11 mouse cellular contexts compared by ENCODE assay signal in the genomic region with DNA sequence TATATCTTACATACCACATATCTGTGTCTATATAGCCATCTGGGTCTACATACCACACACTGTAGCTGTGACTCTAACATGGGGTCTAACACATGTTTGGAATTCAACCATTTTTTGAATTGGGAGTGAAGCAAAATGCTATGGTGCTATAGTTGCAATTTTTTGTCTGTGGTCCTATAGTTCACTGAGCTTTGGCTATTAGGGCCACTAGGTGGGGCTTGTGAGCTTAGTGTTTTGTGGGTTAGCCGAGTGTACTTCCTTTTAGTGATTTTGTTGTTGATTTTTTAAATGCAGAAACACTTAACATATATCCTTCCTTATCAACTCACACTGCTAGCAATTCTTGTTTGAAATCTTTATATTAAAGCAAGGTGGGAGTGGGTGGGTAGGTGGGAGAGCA.
DNase-seq lines count a peak whose midpoint lies in the region; ATAC-seq and TF ChIP-seq lines count a peak whose summit lies in the region.
"Had no signal": no experiment of that assay in that cellular context is flagged by ENCODE, and none has a peak within 500 bp of the region (broad histone marks: within the 10 kb centered on the region; RNA-seq: fewer than 3 reads in every experiment).

No protein-coding gene starts in this region.

- H3K9me3 ChIP-seq in heart, postnatal 0 days (replicated peaks; ENCODE audit: control insufficient read depth, low read length), result no peaks in the 10 kb centered on the region
- H3K9me3 ChIP-seq in midbrain, embryonic 14.5 days (ENCODE audit: control insufficient read depth, low read length), result no peaks in the 10 kb centered on the region
- no peaks in the 10 kb centered on the region for H3K9me3 ChIP-seq in midbrain, embryonic 13.5 days
- no peaks in the 10 kb centered on the region for H3K9me3 ChIP-seq in embryonic facial prominence, embryonic 11.5 days (replicated peaks; ENCODE audit: control insufficient read depth, low read length)
- H3K9me3 ChIP-seq: embryonic facial prominence, embryonic 15.5 days; liver, embryonic 15.5 days had no signal

- no peak for DNase-seq in heart, postnatal 0 days (ENCODE audit: low spot score)
- DNase-seq in heart, adult 9 months (ENCODE audit: low spot score in 2 of 2), result no peak
- peak; percentile 79 for DNase-seq in midbrain, embryonic 14.5 days
- DNase-seq in embryonic facial prominence, embryonic 11.5 days (ENCODE audit: low spot score), result peak; percentile 74
- DNase-seq in retina, postnatal 1 day, result peak; percentile 45
- no peak for DNase-seq in ovary, postnatal 36 days (ENCODE audit: low spot score)
- no peak for DNase-seq in yolk sac, embryonic 10.5 days (ENCODE audit: low spot score)
- DNase-seq: heart, postnatal 4 days had no signal

- H3K36me3 ChIP-seq in heart, postnatal 0 days (replicated peaks; ENCODE audit: control insufficient read depth, insufficient read depth, low read length), result no peaks in the 10 kb centered on the region
- H3K36me3 ChIP-seq in midbrain, embryonic 14.5 days (ENCODE audit: control insufficient read depth, insufficient read depth, low read length), result no peaks in the 10 kb centered on the region
- no peaks in the 10 kb centered on the region for H3K36me3 ChIP-seq in midbrain, embryonic 13.5 days
- H3K36me3 ChIP-seq in embryonic facial prominence, embryonic 11.5 days (replicated peaks; ENCODE audit: control insufficient read depth, insufficient read depth, low read depth, low read length), result no peaks in the 10 kb centered on the region
- H3K36me3 ChIP-seq: embryonic facial prominence, embryonic 15.5 days; liver, embryonic 15.5 days had no signal

- no peak for TF ChIP-seq EP300 in heart, postnatal 0 days (IDR thresholded peaks at IDR 0.05; ENCODE audit: low read depth)

- no peak overlapping the region for H3K27ac ChIP-seq in heart, postnatal 0 days (ENCODE audit: low read depth)
- no peak overlapping the region for H3K27ac ChIP-seq in midbrain, embryonic 14.5 days (replicated peaks; ENCODE audit: low read depth, low read length)
- H3K27ac ChIP-seq in midbrain, embryonic 13.5 days, result no peak overlapping the region
- H3K27ac ChIP-seq in embryonic facial prominence, embryonic 11.5 days (replicated peaks; ENCODE audit: low read depth, low read length), result no peak overlapping the region
- H3K27ac ChIP-seq: embryonic facial prominence, embryonic 15.5 days; liver, embryonic 15.5 days had no signal

- TF ChIP-seq CTCF in heart, postnatal 0 days (IDR thresholded peaks at IDR 0.05; ENCODE audit: low read depth), result peak; percentile 32; the same call in 1 of the 2 replicates

- no peaks in the 10 kb centered on the region for H3K4me1 ChIP-seq in heart, postnatal 0 days (ENCODE audit: control insufficient read depth, insufficient read depth)
- H3K4me1 ChIP-seq in midbrain, embryonic 14.5 days (ENCODE audit: control insufficient read depth, insufficient read depth, low read length), result no peaks in the 10 kb centered on the region
- 0 out of 2 replicates have a peak, but pooled peaks cover 2% of the 10 kb centered on the region for H3K4me1 ChIP-seq in midbrain, embryonic 13.5 days (replicated peaks)
- H3K4me1 ChIP-seq in embryonic facial prominence, embryonic 11.5 days (ENCODE audit: control insufficient read depth, insufficient read depth, low read length), result no peaks in the 10 kb centered on the region
- H3K4me1 ChIP-seq: embryonic facial prominence, embryonic 15.5 days; liver, embryonic 15.5 days had no signal

- no peak overlapping the region for H3K4me3 ChIP-seq in heart, postnatal 0 days (ENCODE audit: low read depth, low read length)
- no peak overlapping the region for H3K4me3 ChIP-seq in midbrain, embryonic 14.5 days (replicated peaks; ENCODE audit: low read depth, low read length)
- no peak overlapping the region for H3K4me3 ChIP-seq in midbrain, embryonic 13.5 days (replicated peaks)
- H3K4me3 ChIP-seq in embryonic facial prominence, embryonic 11.5 days (ENCODE audit: low read depth, low read length), result no peak overlapping the region
- H3K4me3 ChIP-seq: embryonic facial prominence, embryonic 15.5 days; liver, embryonic 15.5 days had no signal

- H3K27me3 ChIP-seq in heart, postnatal 0 days (ENCODE audit: control insufficient read depth, insufficient read depth, low read length), result no peaks in the 10 kb centered on the region
- H3K27me3 ChIP-seq in midbrain, embryonic 14.5 days (ENCODE audit: control insufficient read depth, insufficient read depth, low read length), result no peaks in the 10 kb centered on the region
- no peaks in the 10 kb centered on the region for H3K27me3 ChIP-seq in midbrain, embryonic 13.5 days
- no peaks in the 10 kb centered on the region for H3K27me3 ChIP-seq in embryonic facial prominence, embryonic 11.5 days (ENCODE audit: control insufficient read depth, insufficient read depth, low read length)
- H3K27me3 ChIP-seq: embryonic facial prominence, embryonic 15.5 days; liver, embryonic 15.5 days had no signal

- no peak for ATAC-seq in heart, postnatal 0 days (ENCODE audit: insufficient read depth, low read depth)
- ATAC-seq in midbrain, embryonic 14.5 days (ENCODE audit: low FRiP score, low TSS enrichment), result no peak
- ATAC-seq in midbrain, embryonic 13.5 days, result no peak
- ATAC-seq in embryonic facial prominence, embryonic 11.5 days (replicated peaks; ENCODE audit: insufficient number of reproducible peaks, low FRiP score, low TSS enrichment, low read depth), result 0 out of 2 replicates have a peak, but pooled peaks have one; percentile 48

- no peak overlapping the region for H3K9ac ChIP-seq in heart, postnatal 0 days (replicated peaks; ENCODE audit: low read depth, low read length)
- no peak overlapping the region for H3K9ac ChIP-seq in midbrain, embryonic 14.5 days (replicated peaks; ENCODE audit: low read length)
- no peak overlapping the region for H3K9ac ChIP-seq in midbrain, embryonic 13.5 days (replicated peaks)
- no peak overlapping the region for H3K9ac ChIP-seq in embryonic facial prominence, embryonic 11.5 days (replicated peaks; ENCODE audit: low read length)
- H3K9ac ChIP-seq: embryonic facial prominence, embryonic 15.5 days; liver, embryonic 15.5 days had no signal

- 10% methylated on average over 1 of the region's 1 CpGs for WGBS in heart, postnatal 0 days
- 10% methylated on average over 1 of the region's 1 CpGs for WGBS in midbrain, embryonic 14.5 days
- 14% methylated on average over 1 of the region's 1 CpGs for WGBS in midbrain, embryonic 13.5 days
- 18% methylated on average over 1 of the region's 1 CpGs for WGBS in embryonic facial prominence, embryonic 11.5 days

- no peak overlapping the region for H3K4me2 ChIP-seq in heart, postnatal 0 days (ENCODE audit: low read depth, low read length)
- no peak overlapping the region for H3K4me2 ChIP-seq in midbrain, embryonic 14.5 days (ENCODE audit: low read length)
- H3K4me2 ChIP-seq in midbrain, embryonic 13.5 days (replicated peaks), result no peak overlapping the region
- no peak overlapping the region for H3K4me2 ChIP-seq in embryonic facial prominence, embryonic 11.5 days (ENCODE audit: low read depth, low read length)
- H3K4me2 ChIP-seq: embryonic facial prominence, embryonic 15.5 days; liver, embryonic 15.5 days had no signal

Comparison
In these comparisons a context has a peak if more than half of its experiments do, and no peak if none do; other contexts are left out.
1. DNase-seq: peak in midbrain, embryonic 14.5 days (single experiment), embryonic facial prominence, embryonic 11.5 days (single experiment) and retina, postnatal 1 day (single experiment); none in heart, postnatal 0 days (single experiment), heart, adult 9 months (0 of 2), ovary, postnatal 36 days (single experiment) and yolk sac, embryonic 10.5 days (single experiment).